Mouse (Mus musculus): Measurements from ENCODE around the gene Arid5b. TPM values are rescaled to one million over a fixed set of nuclear protein-coding genes. Genes with fewer than 3 reads are reported as not detected.

Gene Arid5b
- polyA plus RNA-seq, 1 experiment from 2014 or later, result 21.5 TPM

DNA sequence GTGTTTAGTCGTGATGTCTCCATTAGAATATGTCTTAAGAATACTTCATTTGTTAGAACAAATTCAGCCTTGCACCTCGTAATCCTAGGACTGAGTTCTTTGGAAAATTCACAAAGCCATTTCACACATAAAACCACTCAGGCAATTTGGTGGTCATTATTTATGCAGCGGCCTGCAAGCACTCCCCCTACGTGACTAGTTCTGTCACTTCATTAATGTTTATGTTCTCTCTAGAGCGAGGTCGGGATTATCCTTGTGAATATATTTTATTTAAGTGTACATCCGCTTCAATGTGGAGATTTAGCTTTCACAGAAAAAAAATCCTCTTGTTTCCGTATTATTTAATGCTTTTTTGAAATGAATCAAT, 217.3 kb downstream of the Arid5b start:
- no peak for ATAC-seq (ENCODE audit: low read depth)
- no peaks in the 10 kb centered on the region for H3K27me3 ChIP-seq
- H3K4me2 ChIP-seq, result no peak overlapping the region; the same call in 1 of the 2 replicates
- no peak overlapping the region for H3K4me3 ChIP-seq
- H3K9me3 ChIP-seq, result no peaks in the 10 kb centered on the region
- peak overlapping the region; percentile 52 for H3K9ac ChIP-seq
- H3K4me1 ChIP-seq (replicated peaks), result peaks cover 32% of the 10 kb centered on the region
- peak overlapping the region; percentile 84 for H3K27ac ChIP-seq (replicated peaks)
- 28% methylated on average over 8 of the region's 8 CpGs for WGBS
- H3K36me3 ChIP-seq, result no peaks in the 10 kb centered on the region

- Histone ChIP-seq H3K36me3 (no peaks in the 10 kb centered on the region), H3K27ac (replicated peaks) (peak overlapping the region; percentile 84), H3K4me2 (no peak overlapping the region; the same call in 1 of the 2 replicates), H3K4me1 (replicated peaks) (peaks cover 32% of the 10 kb centered on the region), H3K27me3 (no peaks in the 10 kb centered on the region), H3K4me3 (no peak overlapping the region), H3K9ac (peak overlapping the region; percentile 52), H3K9me3 (no peaks in the 10 kb centered on the region)
- WGBS, result 47% methylated on average over 16 of the region's 16 CpGs
- ATAC-seq (ENCODE audit: low read depth), result no peak
Measured at GRCm38 (mm10) chr10:68060590-68061248, 217.8 kb downstream of the Arid5b start.

GRCm38 (mm10) chr10:68058378-68058777, 220.2 kb downstream of the Arid5b start:
- Histone ChIP-seq H3K36me3 (no peaks in the 10 kb centered on the region), H3K27ac (replicated peaks) (no peak overlapping the region), H3K4me3 (no peak overlapping the region), H3K27me3 (no peaks in the 10 kb centered on the region), H3K4me1 (replicated peaks) (peaks cover 18% of the 10 kb centered on the region), H3K9me3 (no peaks in the 10 kb centered on the region), H3K4me2 (no peak overlapping the region), H3K9ac (no peak overlapping the region)
- no peak for ATAC-seq (ENCODE audit: low read depth)
- WGBS, result 94% methylated on average over 1 of the region's 1 CpGs

DNA sequence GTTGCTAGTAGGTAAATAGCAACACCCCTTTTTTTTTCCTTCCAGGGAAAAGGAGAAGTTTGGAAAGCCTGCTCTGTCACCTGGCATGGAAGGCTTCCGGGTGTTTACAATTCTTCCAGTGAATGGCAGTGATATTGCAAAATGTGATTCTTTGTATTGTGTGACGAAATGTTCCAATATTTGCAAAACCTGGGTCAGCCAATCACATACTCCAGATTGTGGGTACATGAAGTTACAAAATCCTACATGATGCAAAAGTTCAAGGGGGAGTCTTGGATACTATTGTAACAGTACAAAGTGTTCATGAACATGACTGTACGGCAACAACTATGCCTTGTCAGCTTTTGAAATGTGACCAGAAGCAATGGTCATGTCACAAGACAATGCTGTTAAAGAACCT, 220.7 kb downstream of the Arid5b start:
- Histone ChIP-seq H3K9me3 (no peaks in the 10 kb centered on the region), H3K27me3 (no peaks in the 10 kb centered on the region), H3K27ac (replicated peaks) (no peak overlapping the region), H3K4me1 (replicated peaks) (peaks cover 18% of the 10 kb centered on the region), H3K9ac (no peak overlapping the region), H3K4me3 (no peak overlapping the region), H3K4me2 (no peak overlapping the region), H3K36me3 (no peaks in the 10 kb centered on the region)
- 92% methylated on average over 3 of the region's 3 CpGs for WGBS
- ATAC-seq (ENCODE audit: low read depth), result no peak

DNA sequence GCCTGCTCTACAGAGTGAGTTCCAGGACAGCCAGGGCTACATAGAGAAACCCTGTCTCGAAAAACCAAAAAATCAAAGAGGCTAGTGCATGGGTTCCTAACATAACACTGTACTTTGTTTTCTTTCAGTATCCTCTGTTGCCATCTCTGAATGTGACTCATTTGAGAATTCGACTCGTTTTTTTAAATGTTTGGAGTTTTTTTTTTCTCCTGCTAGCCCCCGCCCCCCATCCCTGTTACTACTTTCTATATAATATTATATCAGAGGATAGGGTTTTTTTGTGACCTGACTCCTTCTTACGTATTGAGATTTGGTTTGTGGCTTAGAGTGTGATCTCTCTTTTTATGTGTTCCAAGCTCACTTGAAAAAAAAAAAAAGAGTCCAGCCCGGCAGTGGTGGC, 223.8 kb downstream of the Arid5b start:
- 89% methylated on average over 6 of the region's 6 CpGs for WGBS
- no peak for ATAC-seq (ENCODE audit: low read depth)
- Histone ChIP-seq H3K9me3 (no peaks in the 10 kb centered on the region), H3K36me3 (no peaks in the 10 kb centered on the region), H3K4me1 (replicated peaks) (no peaks in the 10 kb centered on the region), H3K27ac (replicated peaks) (no peak overlapping the region), H3K9ac (no peak overlapping the region), H3K4me2 (no peak overlapping the region), H3K4me3 (no peak overlapping the region), H3K27me3 (no peaks in the 10 kb centered on the region)

DNA sequence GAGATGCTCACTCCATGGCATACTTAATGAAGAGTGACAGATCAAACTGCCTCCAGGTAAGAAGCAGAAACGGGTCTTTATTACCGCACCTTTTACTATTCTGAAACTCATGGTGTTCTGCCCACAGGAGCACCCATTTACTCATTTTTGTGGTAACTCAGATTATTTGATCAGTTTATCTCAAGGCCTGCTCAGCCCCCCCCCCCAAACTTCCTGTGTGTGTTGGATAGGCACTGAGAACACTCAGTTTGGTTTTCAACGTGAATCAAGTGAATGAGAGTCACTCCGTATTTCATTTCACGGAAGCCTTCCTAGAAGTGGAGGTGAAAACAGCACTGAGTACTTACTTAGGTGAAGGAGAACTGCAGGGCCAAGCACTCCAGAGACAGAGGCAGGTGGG, 224.4 kb downstream of the Arid5b start:
- 89% methylated on average over 5 of the region's 5 CpGs for WGBS
- no peaks in the 10 kb centered on the region for H3K9me3 ChIP-seq
- H3K9ac ChIP-seq, result no peak overlapping the region
- no peak overlapping the region for H3K27ac ChIP-seq (replicated peaks)
- no peak for ATAC-seq (ENCODE audit: low read depth)
- H3K4me3 ChIP-seq, result no peak overlapping the region
- no peaks in the 10 kb centered on the region for H3K36me3 ChIP-seq
- H3K27me3 ChIP-seq, result no peaks in the 10 kb centered on the region
- no peaks in the 10 kb centered on the region for H3K4me1 ChIP-seq (replicated peaks)
- no peak overlapping the region for H3K4me2 ChIP-seq

DNA sequence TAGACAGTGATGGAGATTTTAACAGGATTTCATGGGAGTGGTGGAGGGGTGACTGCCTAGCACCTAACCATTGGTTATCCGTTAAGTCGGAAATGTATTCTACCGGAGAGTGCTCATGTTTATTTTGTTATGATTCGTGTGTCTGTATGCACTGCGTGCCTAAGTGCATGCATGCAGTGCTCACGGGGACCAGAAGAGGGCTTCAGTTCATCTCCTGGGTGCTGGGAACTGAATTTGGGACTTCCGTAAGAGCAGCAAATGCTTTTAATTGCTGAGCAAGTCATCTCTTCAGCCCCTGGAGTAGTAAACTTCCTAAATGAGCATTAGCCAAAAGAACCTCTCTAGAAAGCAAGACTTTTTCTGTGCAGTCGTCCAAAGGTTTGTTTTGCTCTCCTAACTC, 226.2 kb downstream of the Arid5b start:
- Histone ChIP-seq H3K4me1 (replicated peaks) (no peaks in the 10 kb centered on the region), H3K36me3 (no peaks in the 10 kb centered on the region), H3K4me2 (no peak overlapping the region), H3K4me3 (no peak overlapping the region), H3K9me3 (no peaks in the 10 kb centered on the region), H3K9ac (no peak overlapping the region), H3K27ac (replicated peaks) (no peak overlapping the region), H3K27me3 (no peaks in the 10 kb centered on the region)
- no peak for ATAC-seq (ENCODE audit: low read depth)
- 91% methylated on average over 8 of the region's 8 CpGs for WGBS

- no peaks in the 10 kb centered on the region for H3K36me3 ChIP-seq
- H3K4me3 ChIP-seq, result no peak overlapping the region
- no peaks in the 10 kb centered on the region for H3K4me1 ChIP-seq (replicated peaks)
- no peaks in the 10 kb centered on the region for H3K9me3 ChIP-seq
- H3K27me3 ChIP-seq, result no peaks in the 10 kb centered on the region
- no peak overlapping the region for H3K9ac ChIP-seq
- WGBS, result 86% methylated on average over 14 of the region's 14 CpGs
- no peak overlapping the region for H3K27ac ChIP-seq (replicated peaks)
- no peak overlapping the region for H3K4me2 ChIP-seq
- no peak for ATAC-seq (ENCODE audit: low read depth)
Measured at GRCm38 (mm10) chr10:68051316-68051933, 227.1 kb downstream of the Arid5b start.

DNA sequence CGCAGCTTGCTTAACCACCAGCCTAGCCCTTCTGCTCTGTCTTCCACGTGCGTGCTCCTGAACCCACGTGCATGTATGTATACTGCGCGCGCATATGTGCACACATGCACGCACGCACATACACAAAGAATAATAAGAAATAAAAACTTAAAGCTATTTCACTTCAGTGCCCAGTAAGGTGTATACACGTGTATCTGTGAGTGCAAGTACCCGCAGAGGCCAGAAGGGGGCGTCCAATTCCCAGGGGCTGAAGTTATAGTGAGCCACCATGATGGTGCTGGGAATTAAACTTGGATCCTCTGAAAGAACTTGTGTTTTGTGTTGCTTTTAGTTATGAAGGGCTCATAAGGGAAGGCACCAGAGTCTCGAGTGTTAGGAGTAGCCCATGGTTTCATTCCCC, 227.7 kb downstream of the Arid5b start:
- no peak overlapping the region for H3K4me3 ChIP-seq
- no peaks in the 10 kb centered on the region for H3K36me3 ChIP-seq
- H3K9ac ChIP-seq, result no peak overlapping the region
- H3K27ac ChIP-seq (replicated peaks), result no peak overlapping the region
- H3K9me3 ChIP-seq, result no peaks in the 10 kb centered on the region
- no peak for ATAC-seq (ENCODE audit: low read depth)
- WGBS, result 88% methylated on average over 13 of the region's 13 CpGs
- H3K27me3 ChIP-seq, result no peaks in the 10 kb centered on the region
- H3K4me1 ChIP-seq (replicated peaks), result no peaks in the 10 kb centered on the region
- no peak overlapping the region for H3K4me2 ChIP-seq

- Histone ChIP-seq H3K4me1 (replicated peaks) (peaks cover 6% of the 10 kb centered on the region), H3K4me3 (no peak overlapping the region), H3K4me2 (no peak overlapping the region), H3K27me3 (no peaks in the 10 kb centered on the region), H3K27ac (replicated peaks) (no peak overlapping the region), H3K36me3 (no peaks in the 10 kb centered on the region), H3K9me3 (no peaks in the 10 kb centered on the region), H3K9ac (no peak overlapping the region)
- ATAC-seq (ENCODE audit: low read depth), result no peak
- WGBS, result 87% methylated on average over 8 of the region's 8 CpGs
Measured at GRCm38 (mm10) chr10:68048641-68049305, 229.8 kb downstream of the Arid5b start.

- H3K4me2 ChIP-seq, result no peak overlapping the region
- peak overlapping the region; percentile 14 for H3K27ac ChIP-seq (replicated peaks)
- ATAC-seq (ENCODE audit: low read depth), result peak; percentile 76
- H3K4me3 ChIP-seq, result no peak overlapping the region
- no peaks in the 10 kb centered on the region for H3K9me3 ChIP-seq
- peaks cover 9% of the 10 kb centered on the region for H3K4me1 ChIP-seq (replicated peaks)
- H3K27me3 ChIP-seq, result no peaks in the 10 kb centered on the region
- no peaks in the 10 kb centered on the region for H3K36me3 ChIP-seq
- no peak overlapping the region for H3K9ac ChIP-seq
- WGBS, result 49% methylated on average over 8 of the region's 8 CpGs
Measured at GRCm38 (mm10) chr10:68044864-68045263, 233.7 kb downstream of the Arid5b start.

GRCm38 (mm10) chr10:68043973-68044372, 234.6 kb downstream of the Arid5b start:
- H3K27me3 ChIP-seq, result no peaks in the 10 kb centered on the region
- H3K9ac ChIP-seq, result no peak overlapping the region
- ATAC-seq (ENCODE audit: low read depth), result peak; percentile 66
- H3K36me3 ChIP-seq, result no peaks in the 10 kb centered on the region
- 33% methylated on average over 6 of the region's 6 CpGs for WGBS
- peak overlapping the region; percentile 14 for H3K27ac ChIP-seq (replicated peaks)
- no peaks in the 10 kb centered on the region for H3K9me3 ChIP-seq
- no peak overlapping the region for H3K4me2 ChIP-seq
- no peak overlapping the region for H3K4me3 ChIP-seq
- peaks cover 16% of the 10 kb centered on the region for H3K4me1 ChIP-seq (replicated peaks)

Measured in neural tube, embryonic 13.5 days (tissue).